Mouse (Mus musculus) thymus, adult 2 months (tissue): ENCODE results near the gene Sectm1a.

Source experiments
- CTCF ChIP-seq: fragments of 200-500 bp; IDR thresholded peaks from 2 replicates; pipeline ENCODE4 v1.5.1; 2012; ENCODE audit warnings: mild to moderate bottlenecking, control low read depth, low read length, moderate library complexity, borderline replicate concordance; ENCODE audit not compliant: control insufficient read depth, poor library complexity, insufficient read depth; ENCODE audit errors: extremely low read depth
- POLR2A ChIP-seq: fragments of 200-500 bp; IDR thresholded peaks from 2 replicates; pipeline ENCODE4 v1.6.1; 2012; ENCODE audit warnings: mild to moderate bottlenecking, low read length, control low read depth, moderate library complexity; ENCODE audit not compliant: control insufficient read depth, poor library complexity, insufficient read depth; ENCODE audit errors: extremely low read depth

- no peak for TF ChIP-seq CTCF
- no peak for TF ChIP-seq POLR2A
Measured at GRCm38 (mm10) chr11:121047826-121048399, 33.1 kb downstream of the Sectm1a start.
